Mouse (Mus musculus) myocyte (in vitro differentiated cells): ENCODE data around the gene Adam8.

Source experiments
- CEBPB ChIP-seq: IDR thresholded peaks from 2 replicates; pipeline ENCODE4 v1.6.1; 2011; ENCODE audit warnings: mild to moderate bottlenecking, moderate library complexity; ENCODE audit not compliant: poor library complexity, insufficient read depth, severe bottlenecking
- E2F4 ChIP-seq: IDR thresholded peaks from one replicate; pipeline ENCODE4 v1.6.1; 2011; ENCODE audit warnings: mild to moderate bottlenecking, control low read depth, moderate library complexity; ENCODE audit not compliant: insufficient read depth
- MAX ChIP-seq: IDR thresholded peaks from one replicate; pipeline ENCODE4 v1.6.1; 2011; ENCODE audit warnings: low read depth, mild to moderate bottlenecking, control low read depth
- MYOD1 ChIP-seq, 3 experiments: IDR thresholded peaks; one replicate each; pipeline ENCODE4 v1.6.1; 2011; ENCODE audit warnings: control low read depth in 2 of 3, low read depth in 2 of 3, mild to moderate bottlenecking in 2 of 3, moderate library complexity in 1 of 3; ENCODE audit not compliant: insufficient read length in 2 of 3, control insufficient read depth in 1 of 3
- MYOG ChIP-seq, 3 experiments: IDR thresholded peaks; one replicate each; pipeline ENCODE4 v1.6.1; 2011; ENCODE audit warnings: control low read depth in 2 of 3, low read depth in 2 of 3, mild to moderate bottlenecking in 2 of 3; ENCODE audit not compliant: insufficient read length in 2 of 3, control insufficient read depth in 1 of 3, insufficient read depth in 1 of 3
- POLR2A ChIP-seq: IDR thresholded peaks from one replicate; pipeline ENCODE4 v1.6.1; 2011; ENCODE audit warnings: low read depth, mild to moderate bottlenecking, control low read depth, moderate library complexity; ENCODE audit not compliant: insufficient read length
- POLR2AphosphoS2 ChIP-seq: IDR thresholded peaks from one replicate; pipeline ENCODE4 v1.6.1; 2011; ENCODE audit warnings: low read depth, control low read depth; ENCODE audit not compliant: insufficient read length
- SRF ChIP-seq: IDR thresholded peaks from one replicate; pipeline ENCODE4 v1.6.1; 2011; ENCODE audit warnings: low read depth; ENCODE audit not compliant: control insufficient read depth, insufficient read length
- TCF12 ChIP-seq: IDR thresholded peaks from one replicate; pipeline ENCODE4 v1.6.1; 2011; ENCODE audit warnings: mild to moderate bottlenecking, control low read depth; ENCODE audit not compliant: poor library complexity, insufficient read depth, severe bottlenecking
- TCF3 ChIP-seq: IDR thresholded peaks from one replicate; pipeline ENCODE4 v1.6.1; 2011; ENCODE audit warnings: low read depth, control low read depth; ENCODE audit not compliant: insufficient read length
- USF1 ChIP-seq: IDR thresholded peaks from one replicate; pipeline ENCODE4 v1.6.1; 2011; ENCODE audit warnings: low read depth, mild to moderate bottlenecking, control low read depth, moderate library complexity

DNA sequence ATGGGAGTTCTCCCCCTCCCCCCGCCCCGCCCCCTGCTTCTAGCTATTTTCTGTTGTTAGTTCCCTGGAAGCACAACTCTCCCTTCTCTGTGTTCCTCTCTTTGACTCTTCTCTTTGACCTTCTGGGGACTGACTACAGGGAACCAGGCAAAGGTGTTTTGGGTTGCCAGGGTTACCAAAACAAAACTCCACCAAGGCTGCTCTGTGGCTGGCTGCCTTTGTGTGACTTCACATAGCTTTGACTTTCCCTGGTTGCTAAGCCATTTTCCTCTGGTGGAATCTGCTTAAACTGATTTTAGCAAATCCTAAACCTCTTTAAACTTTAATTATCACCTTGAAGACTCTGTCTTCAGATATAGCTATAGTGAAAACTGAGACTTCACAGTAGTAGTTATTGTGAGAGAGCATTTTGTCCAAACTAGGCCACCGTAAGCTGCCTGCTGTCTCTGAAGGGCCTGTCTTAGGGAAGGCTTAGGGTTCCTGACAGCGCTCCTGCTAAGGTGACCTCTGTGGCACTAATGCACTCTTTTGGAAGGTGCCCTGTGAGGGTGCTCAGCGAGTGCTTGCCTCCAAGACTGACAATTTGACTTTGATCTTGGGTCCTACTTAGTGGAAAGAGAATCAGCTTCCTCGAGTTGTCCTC, 40.2 kb downstream of the Adam8 start:
- TF ChIP-seq POLR2A: no peak
- TF ChIP-seq TCF12: no peak
- no peak for TF ChIP-seq SRF
- no peak for TF ChIP-seq POLR2AphosphoS2
- no peak for TF ChIP-seq CEBPB
- no peak for TF ChIP-seq E2F4
- TF ChIP-seq MYOG (IDR thresholded peaks at IDR 0.05; ENCODE audit: control insufficient read depth in 1 of 3, insufficient read depth in 1 of 3, insufficient read length in 2 of 3, low read depth in 2 of 3): no peak
- TF ChIP-seq MAX: no peak
- no peak for TF ChIP-seq USF1
- no peak for TF ChIP-seq MYOD1 (IDR thresholded peaks at IDR 0.05; ENCODE audit: control insufficient read depth in 1 of 3, insufficient read length in 2 of 3, low read depth in 2 of 3)
- no peak for TF ChIP-seq TCF3
